8 mouse cellular contexts compared by ENCODE assay signal in the genomic region with DNA sequence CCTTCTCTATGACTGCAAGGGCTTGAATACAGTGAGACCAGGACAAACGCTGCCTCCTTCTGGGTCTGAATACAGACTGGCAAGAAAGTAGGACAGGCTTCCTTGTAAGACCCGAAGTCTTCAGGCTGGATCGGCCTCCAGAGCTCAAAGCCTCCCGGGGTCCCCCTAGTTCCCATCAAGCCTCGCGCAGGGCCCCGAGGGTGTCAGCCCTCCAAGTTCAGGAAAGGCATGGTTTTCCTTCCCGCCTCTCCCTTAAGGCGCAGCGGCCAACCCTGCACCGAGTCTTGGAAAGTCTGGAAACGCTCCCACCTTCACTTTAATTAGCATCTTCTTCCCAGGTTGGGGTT. TPM values are rescaled to one million over a fixed set of nuclear protein-coding genes. Genes with fewer than 3 reads are reported as not detected.
DNase-seq lines count a peak whose midpoint lies in the region; ATAC-seq and TF ChIP-seq lines count a peak whose summit lies in the region.

No protein-coding gene starts in this region.

- no peak for DNase-seq in heart, adult 8-10 months (ENCODE audit: low spot score)
- no peak for DNase-seq in forebrain, embryonic 11.5 days (ENCODE audit: low spot score)
- no peak for DNase-seq in liver, embryonic 14.5 days (ENCODE audit: low read depth in 3 of 3, low spot score in 3 of 3)
- no peak for DNase-seq in cerebellum, adult 9-10 months
- DNase-seq in gastrocnemius, postnatal 25 days: no peak
- no peak for DNase-seq in spleen, postnatal 4 days (ENCODE audit: low spot score in 2 of 2)

- H3K9ac ChIP-seq in heart, embryonic 13.5 days: peak overlapping the region; percentile 91
- peak overlapping the region; percentile 76 for H3K9ac ChIP-seq in forebrain, embryonic 11.5 days (ENCODE audit: low read length)
- peak overlapping the region; percentile 90 for H3K9ac ChIP-seq in liver, embryonic 14.5 days (replicated peaks)

- H3K27ac ChIP-seq in heart, embryonic 13.5 days (replicated peaks): peak overlapping the region; percentile 83
- H3K27ac ChIP-seq in forebrain, embryonic 11.5 days (ENCODE audit: low read depth, low read length): peak overlapping the region; percentile 79
- H3K27ac ChIP-seq in liver, embryonic 14.5 days: peak overlapping the region; percentile 90

- TF ChIP-seq CTCF in E14TG2a.4 (conservative IDR thresholded peaks at IDR 0.05; ENCODE audit: low read length): no peak
- no peak for TF ChIP-seq CTCF in liver, embryonic 14.5 days (IDR thresholded peaks at IDR 0.05; ENCODE audit: low read depth)

- TF ChIP-seq EP300 in liver, embryonic 14.5 days (IDR thresholded peaks at IDR 0.05; ENCODE audit: low read depth): no peak

- no peaks in the 10 kb centered on the region for H3K9me3 ChIP-seq in heart, embryonic 13.5 days
- no peaks in the 10 kb centered on the region for H3K9me3 ChIP-seq in E14TG2a.4 (ENCODE audit: low read length)
- H3K9me3 ChIP-seq in forebrain, embryonic 11.5 days (ENCODE audit: control insufficient read depth, low read length): no peaks in the 10 kb centered on the region
- no peaks in the 10 kb centered on the region for H3K9me3 ChIP-seq in liver, embryonic 14.5 days (ENCODE audit: control insufficient read depth, low read length)

- H3K36me3 ChIP-seq in heart, embryonic 13.5 days: peaks cover 36% of the 10 kb centered on the region
- H3K36me3 ChIP-seq in E14TG2a.4 (ENCODE audit: insufficient read depth, low read length): peaks cover 53% of the 10 kb centered on the region
- no peaks in the 10 kb centered on the region for H3K36me3 ChIP-seq in forebrain, embryonic 11.5 days (ENCODE audit: control insufficient read depth, insufficient read depth, low read length)
- H3K36me3 ChIP-seq in liver, embryonic 14.5 days (replicated peaks; ENCODE audit: control insufficient read depth, insufficient read depth, low read depth): peaks cover 16% of the 10 kb centered on the region

- 0% methylated on average over 12 of the region's 12 CpGs for WGBS in heart, embryonic 13.5 days
- WGBS in forebrain, embryonic 11.5 days: 0% methylated on average over 12 of the region's 12 CpGs
- WGBS in liver, embryonic 14.5 days (ENCODE audit: insufficient replicate concordance): 0% methylated on average over 12 of the region's 12 CpGs

- H3K4me1 ChIP-seq in heart, embryonic 13.5 days: peaks cover 22% of the 10 kb centered on the region
- H3K4me1 ChIP-seq in E14TG2a.4 (replicated peaks; ENCODE audit: low read depth, low read length): peaks cover 44% of the 10 kb centered on the region
- H3K4me1 ChIP-seq in forebrain, embryonic 11.5 days (replicated peaks; ENCODE audit: control insufficient read depth, insufficient read depth, low read length): 0 out of 2 replicates have a peak, but pooled peaks cover 2% of the 10 kb centered on the region
- H3K4me1 ChIP-seq in liver, embryonic 14.5 days (replicated peaks; ENCODE audit: control insufficient read depth in 2 of 2, insufficient read depth in 2 of 2, low read length in 1 of 2): peaks cover 3 to 4% of the 10 kb centered on the region in 2 experiments; a peak in 2 of 4 replicates

- ATAC-seq in heart, embryonic 13.5 days (ENCODE audit: extremely low read depth, insufficient number of reproducible peaks, low FRiP score, low TSS enrichment): peak; percentile 22; the same call in 1 of the 2 replicates
- ATAC-seq in forebrain, embryonic 11.5 days (replicated peaks; ENCODE audit: low FRiP score): peak; percentile 48
- ATAC-seq in liver, embryonic 14.5 days (ENCODE audit: insufficient read depth): peak; percentile 17; the same call in 1 of the 2 replicates

- H3K4me3 ChIP-seq in heart, embryonic 13.5 days: peak overlapping the region; percentile 83
- H3K4me3 ChIP-seq in E14TG2a.4 (replicated peaks; ENCODE audit: low read length): peak overlapping the region; percentile 94
- H3K4me3 ChIP-seq in forebrain, embryonic 11.5 days (ENCODE audit: low read depth, low read length): peak overlapping the region; percentile 83
- H3K4me3 ChIP-seq in liver, embryonic 14.5 days (ENCODE audit: insufficient read depth in 1 of 2, low read depth in 2 of 2, low read length in 2 of 2): peak overlapping the region; percentile 90 to 99

- peak overlapping the region; percentile 88 for H3K4me2 ChIP-seq in heart, embryonic 13.5 days
- peak overlapping the region; percentile 54 for H3K4me2 ChIP-seq in forebrain, embryonic 11.5 days (ENCODE audit: low read depth, low read length, severe bottlenecking)
- H3K4me2 ChIP-seq in liver, embryonic 14.5 days (ENCODE audit: low read depth): peak overlapping the region; percentile 95

- H3K27me3 ChIP-seq in heart, embryonic 13.5 days (replicated peaks): no peaks in the 10 kb centered on the region
- H3K27me3 ChIP-seq in E14TG2a.4 (ENCODE audit: insufficient read depth, low read length): no peaks in the 10 kb centered on the region
- no peaks in the 10 kb centered on the region for H3K27me3 ChIP-seq in forebrain, embryonic 11.5 days (ENCODE audit: control insufficient read depth, insufficient read depth, low read length)
- no peaks in the 10 kb centered on the region for H3K27me3 ChIP-seq in liver, embryonic 14.5 days (ENCODE audit: control insufficient read depth, insufficient read depth, low read length)

RNA-seq across cellular contexts. Expression of a gene that starts 0.3 kb away (rescaled TPM):
- polyA plus RNA-seq in heart, embryonic 13.5 days (2015; fragmentation: Nextera tagmentation; extraction: Ambion mirVana): 39.3 and 47.4 TPM in 2 replicates
- 10 to 100 TPM in 1 of 4 experiments, 1 to 10 TPM in 3; 7.8 to 11.2 (median 8.9) TPM for total RNA-seq in heart, adult 8-10 months (2022)
- 59.7 and 62.5 TPM in 2 replicates for polyA plus RNA-seq in forebrain, embryonic 11.5 days (2014; fragmentation: Nextera tagmentation; extraction: Ambion mirVana)
- polyA plus RNA-seq in liver, embryonic 14.5 days (2012; rRNA removed): 10.6 and 14.1 TPM in 2 replicates
- 17.9 and 18.2 TPM in 2 replicates for polyA plus RNA-seq in liver, embryonic 14.5 days (2014; fragmentation: Nextera tagmentation; extraction: Ambion mirVana)
- total RNA-seq in gastrocnemius, postnatal 25 days (2021): 1 to 10 TPM; 2.4 to 3.3 TPM

RNA-seq across cellular contexts. Expression of a gene that starts 0.5 kb away (rescaled TPM):
- 471 and 507 TPM in 2 replicates for polyA plus RNA-seq in heart, embryonic 13.5 days (2015; fragmentation: Nextera tagmentation; extraction: Ambion mirVana)
- total RNA-seq in heart, adult 8-10 months (2022): 100 to 1,000 TPM; 245 to 279 (median 255) TPM
- 583 and 616 TPM in 2 replicates for polyA plus RNA-seq in forebrain, embryonic 11.5 days (2014; fragmentation: Nextera tagmentation; extraction: Ambion mirVana)
- polyA plus RNA-seq in liver, embryonic 14.5 days (2012; rRNA removed): 101 and 168 TPM in 2 replicates
- 279 and 286 TPM in 2 replicates for polyA plus RNA-seq in liver, embryonic 14.5 days (2014; fragmentation: Nextera tagmentation; extraction: Ambion mirVana)
- total RNA-seq in gastrocnemius, postnatal 25 days (2021): 100 to 1,000 TPM; 180 to 191 TPM

RNA-seq across cellular contexts. Expression of a gene that starts 10.2 kb away (rescaled TPM):
- 30.9 and 32.1 TPM in 2 replicates for polyA plus RNA-seq in heart, embryonic 13.5 days (2015; fragmentation: Nextera tagmentation; extraction: Ambion mirVana)
- 10 to 100 TPM; 11.1 to 15.2 (median 13.3) TPM for total RNA-seq in heart, adult 8-10 months (2022)
- 73.8 and 74.8 TPM in 2 replicates for polyA plus RNA-seq in forebrain, embryonic 11.5 days (2014; fragmentation: Nextera tagmentation; extraction: Ambion mirVana)
- 13.4 and 16.6 TPM in 2 replicates for polyA plus RNA-seq in liver, embryonic 14.5 days (2012; rRNA removed)
- polyA plus RNA-seq in liver, embryonic 14.5 days (2014; fragmentation: Nextera tagmentation; extraction: Ambion mirVana): 19.0 and 19.3 TPM in 2 replicates
- total RNA-seq in gastrocnemius, postnatal 25 days (2021): 1 to 10 TPM; 7.5 to 8.2 TPM

RNA-seq across cellular contexts. Expression of a gene that starts 11.2 kb away (rescaled TPM):
- polyA plus RNA-seq in heart, embryonic 13.5 days (2015; fragmentation: Nextera tagmentation; extraction: Ambion mirVana): 74.3 and 83.3 TPM in 2 replicates
- total RNA-seq in heart, adult 8-10 months (2022): 10 to 100 TPM; 46.2 to 64.1 (median 52.7) TPM
- 61.9 and 62.3 TPM in 2 replicates for polyA plus RNA-seq in forebrain, embryonic 11.5 days (2014; fragmentation: Nextera tagmentation; extraction: Ambion mirVana)
- polyA plus RNA-seq in liver, embryonic 14.5 days (2012; rRNA removed): 11.6 and 13.4 TPM in 2 replicates
- 15.5 and 16.6 TPM in 2 replicates for polyA plus RNA-seq in liver, embryonic 14.5 days (2014; fragmentation: Nextera tagmentation; extraction: Ambion mirVana)
- total RNA-seq in gastrocnemius, postnatal 25 days (2021): 10 to 100 TPM; 15.0 to 17.3 TPM

RNA-seq across cellular contexts. Expression of a gene that starts 21.5 kb away (rescaled TPM):
- polyA plus RNA-seq in heart, embryonic 13.5 days (2015; fragmentation: Nextera tagmentation; extraction: Ambion mirVana): 0.43 and 0.53 TPM in 2 replicates
- total RNA-seq in heart, adult 8-10 months (2022): under 1 TPM; 0.44 to 0.88 (median 0.52) TPM
- 0.76 and 0.99 TPM in 2 replicates for polyA plus RNA-seq in forebrain, embryonic 11.5 days (2014; fragmentation: Nextera tagmentation; extraction: Ambion mirVana)
- 0.34 and 0.39 TPM in 2 replicates for polyA plus RNA-seq in liver, embryonic 14.5 days (2012; rRNA removed)
- polyA plus RNA-seq in liver, embryonic 14.5 days (2014; fragmentation: Nextera tagmentation; extraction: Ambion mirVana): 0.19 and 0.23 TPM in 2 replicates
- under 1 TPM in 1 of 2 experiments, not detected in 1; 0.24 TPM for total RNA-seq in gastrocnemius, postnatal 25 days (2021)
